Mouse (Mus musculus) megakaryocyte, embryonic 14.5 days (primary cell): ENCODE results near the gene Fam155a.

Source experiments
- FLI1 ChIP-seq: IDR thresholded peaks from 2 replicates; pipeline ENCODE4 v1.6.1; 2012; ENCODE audit warnings: low read length, inconsistent platforms, mixed read lengths
- GATA1 ChIP-seq: IDR thresholded peaks from 3 replicates; pipeline ENCODE4 v1.6.1; 2012; ENCODE audit warnings: mixed read lengths, low read length, inconsistent platforms, borderline replicate concordance

GRCm38 (mm10) chr8:9337905-9338304, 433.1 kb downstream of the Fam155a start:
- TF ChIP-seq GATA1: no peak
- no peak for TF ChIP-seq FLI1
